Mouse (Mus musculus): Measurements from ENCODE around the gene Scmh1.

DNA sequence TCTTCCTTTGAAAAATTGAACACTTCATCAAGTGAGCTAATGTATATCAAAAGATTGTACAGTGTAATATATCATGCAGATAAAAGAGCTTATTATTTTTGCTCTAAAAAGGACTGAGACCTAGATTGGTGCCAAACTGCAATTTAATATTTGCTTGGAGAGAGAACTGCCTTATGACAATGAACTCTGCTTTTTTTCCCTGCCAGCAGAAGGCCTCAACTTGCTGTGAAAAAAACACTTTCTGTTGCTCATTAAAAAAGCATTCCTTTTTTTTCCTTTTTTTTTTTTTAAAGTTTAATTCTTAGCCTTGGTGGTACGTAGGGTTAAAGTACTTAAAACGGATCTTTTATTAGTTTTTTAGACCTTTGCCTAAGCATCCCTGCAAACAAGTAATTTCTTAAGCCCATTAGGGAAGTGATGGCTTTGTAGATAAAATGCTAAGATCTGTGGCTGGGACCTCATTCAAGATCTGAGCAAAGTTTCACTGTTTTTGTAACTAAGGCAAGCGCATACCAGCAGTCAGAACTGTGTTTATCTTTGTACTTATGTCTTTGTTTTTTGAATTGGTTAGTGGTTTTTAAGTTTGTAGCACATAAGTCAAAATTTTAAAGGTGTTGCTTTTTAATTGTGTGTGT lies 1.7 kb downstream of the Scmh1 start:
- TF ChIP-seq GATA1 (IDR thresholded peaks at IDR 0.05; ENCODE audit: borderline replicate concordance, low read length) (no peak), FLI1 (IDR thresholded peaks at IDR 0.05; ENCODE audit: low read length) (no peak)

Measured in megakaryocyte, embryonic 14.5 days (primary cell).